Mouse (Mus musculus): ENCODE results near the gene Calcoco1. TPM values are rescaled to one million over a fixed set of nuclear protein-coding genes. Genes with fewer than 3 reads are reported as not detected.

The Calcoco1 gene
- polyA plus RNA-seq, 1 experiment from 2014 or later: 27.0 TPM

DNA sequence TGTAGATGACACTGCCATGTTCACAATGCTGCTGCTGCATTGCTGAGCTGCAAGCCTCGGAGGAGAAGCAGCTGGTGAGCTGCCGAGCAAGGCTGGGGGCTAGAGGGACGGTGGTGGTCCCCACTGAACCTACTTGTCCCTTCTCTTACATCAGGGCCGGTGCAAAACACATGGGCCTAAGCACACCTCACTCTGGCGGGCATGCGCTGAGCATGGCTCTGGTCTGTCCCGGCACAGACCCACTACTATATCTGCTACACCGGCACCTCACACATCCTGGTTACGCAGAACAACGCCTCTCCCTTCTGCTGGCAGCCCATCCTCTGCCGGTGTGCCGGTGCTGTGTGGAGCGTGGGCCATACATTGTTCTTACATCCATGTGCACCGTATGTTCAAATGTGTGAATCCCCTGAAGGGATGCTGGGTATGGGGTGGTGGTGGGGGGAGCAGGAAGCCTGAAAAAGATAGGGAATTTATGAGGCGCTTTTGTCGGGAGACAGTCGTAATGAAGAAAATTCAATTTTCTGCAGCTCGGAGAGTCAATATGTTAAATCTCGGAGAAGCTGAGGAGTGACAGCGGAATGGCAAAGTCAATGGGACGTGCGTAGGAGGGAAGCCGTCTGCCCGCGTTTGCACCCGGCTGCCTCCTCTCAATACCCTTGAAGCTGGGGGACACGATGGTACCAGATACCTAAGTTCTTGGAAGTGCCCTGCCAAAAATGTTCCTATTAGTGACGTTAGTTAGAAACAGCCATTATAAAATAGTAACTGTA is 12.0 kb upstream of the Calcoco1 start:
- peaks cover 12% of the 10 kb centered on the region; the same call in 1 of the 2 replicates for H3K27me3 ChIP-seq (replicated peaks; ENCODE audit: control insufficient read depth, insufficient read depth, low read length)
- no peak for ATAC-seq
- H3K4me2 ChIP-seq (ENCODE audit: low read depth, low read length): no peak overlapping the region
- 81% methylated on average over 28 of the region's 28 CpGs for WGBS
- no peak overlapping the region for H3K4me3 ChIP-seq (ENCODE audit: low read length)
- H3K36me3 ChIP-seq (ENCODE audit: control insufficient read depth, insufficient read depth, low read length): no peaks in the 10 kb centered on the region
- H3K9ac ChIP-seq (ENCODE audit: low read depth, low read length): no peak overlapping the region
- H3K4me1 ChIP-seq (ENCODE audit: control insufficient read depth, insufficient read depth, low read length): peaks cover 3% of the 10 kb centered on the region; the same call in 1 of the 2 replicates
- H3K9me3 ChIP-seq (ENCODE audit: control insufficient read depth, low read length): no peaks in the 10 kb centered on the region
- no peak overlapping the region for H3K27ac ChIP-seq (ENCODE audit: low read length)

DNA sequence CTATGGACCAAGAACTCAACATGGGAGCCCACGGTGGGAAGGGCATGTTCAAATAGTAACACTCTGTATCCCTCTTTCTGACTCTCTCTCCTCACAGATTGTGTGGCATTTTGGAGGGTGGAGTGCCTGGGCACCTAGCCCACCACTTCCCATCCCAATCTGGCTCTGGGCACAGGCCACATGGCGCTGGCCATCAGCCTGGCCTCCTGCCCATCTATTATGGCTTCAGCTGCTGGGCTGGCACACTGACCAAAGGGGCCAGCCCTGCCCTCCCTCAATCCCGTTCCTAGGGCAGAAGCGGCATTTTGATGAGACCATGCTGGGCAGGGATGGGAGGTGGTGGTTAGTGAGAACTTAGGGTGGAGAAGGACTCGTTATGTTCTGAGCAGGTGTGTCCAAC is 11.3 kb upstream of the Calcoco1 start:
- Histone ChIP-seq H3K9me3 (ENCODE audit: control insufficient read depth, low read length) (no peaks in the 10 kb centered on the region), H3K4me3 (ENCODE audit: low read length) (no peak overlapping the region), H3K27ac (ENCODE audit: low read length) (no peak overlapping the region), H3K36me3 (ENCODE audit: control insufficient read depth, insufficient read depth, low read length) (no peaks in the 10 kb centered on the region), H3K27me3 (replicated peaks; ENCODE audit: control insufficient read depth, insufficient read depth, low read length) (peaks cover 12% of the 10 kb centered on the region; the same call in 1 of the 2 replicates), H3K4me1 (ENCODE audit: control insufficient read depth, insufficient read depth, low read length) (peaks cover 3% of the 10 kb centered on the region; the same call in 1 of the 2 replicates), H3K9ac (ENCODE audit: low read depth, low read length) (no peak overlapping the region), H3K4me2 (ENCODE audit: low read depth, low read length) (no peak overlapping the region)
- ATAC-seq: no peak
- WGBS: 78% methylated on average over 5 of the region's 5 CpGs

DNA sequence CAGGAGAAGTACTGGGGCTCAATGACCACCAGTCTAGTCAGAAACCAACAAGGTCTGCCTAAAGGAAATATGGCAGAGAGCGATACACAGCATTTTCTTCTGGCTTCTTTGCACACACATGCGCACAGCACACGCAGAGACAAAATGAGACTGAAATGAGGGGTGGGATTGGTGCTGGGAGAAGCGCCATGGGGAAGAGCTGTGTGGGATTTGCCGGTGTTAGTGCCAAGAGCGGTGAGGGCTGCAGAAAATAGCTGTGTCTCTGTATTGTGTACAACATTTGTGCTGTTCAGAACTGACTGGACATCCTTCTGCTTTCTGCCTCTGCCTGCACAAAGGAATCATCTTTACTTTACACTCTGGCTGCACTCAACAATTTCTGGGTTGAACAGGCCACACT is 10.4 kb upstream of the Calcoco1 start:
- no peak for ATAC-seq
- WGBS: 88% methylated on average over 6 of the region's 6 CpGs
- no peak overlapping the region for H3K4me2 ChIP-seq (ENCODE audit: low read depth, low read length)
- no peaks in the 10 kb centered on the region for H3K9me3 ChIP-seq (ENCODE audit: control insufficient read depth, low read length)
- peaks cover 12% of the 10 kb centered on the region; the same call in 1 of the 2 replicates for H3K27me3 ChIP-seq (replicated peaks; ENCODE audit: control insufficient read depth, insufficient read depth, low read length)
- H3K27ac ChIP-seq (ENCODE audit: low read length): no peak overlapping the region
- no peak overlapping the region for H3K9ac ChIP-seq (ENCODE audit: low read depth, low read length)
- H3K4me1 ChIP-seq (ENCODE audit: control insufficient read depth, insufficient read depth, low read length): peaks cover 3% of the 10 kb centered on the region; the same call in 1 of the 2 replicates
- no peaks in the 10 kb centered on the region for H3K36me3 ChIP-seq (ENCODE audit: control insufficient read depth, insufficient read depth, low read length)
- no peak overlapping the region for H3K4me3 ChIP-seq (ENCODE audit: low read length)

DNA sequence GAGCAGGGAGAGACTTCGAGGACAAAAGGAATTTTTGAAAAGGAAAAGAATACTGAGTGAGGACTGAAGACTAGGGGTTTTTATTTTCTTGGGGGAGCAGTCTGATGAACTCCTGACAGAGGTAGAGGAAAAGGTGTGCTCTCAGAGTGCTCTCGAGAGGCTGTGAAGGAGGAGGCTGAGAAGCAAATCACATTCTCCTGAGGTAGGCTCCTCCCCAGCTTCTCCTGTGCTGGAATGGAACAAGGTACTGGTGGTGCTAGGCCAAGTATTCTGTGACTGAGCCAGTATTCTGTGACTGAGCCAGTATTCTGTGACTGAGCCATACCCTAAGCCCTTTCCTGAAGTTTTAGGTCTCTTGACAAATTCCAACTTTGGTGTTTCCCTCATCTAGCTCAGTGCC is 6.0 kb upstream of the Calcoco1 start:
- Histone ChIP-seq H3K9me3 (ENCODE audit: control insufficient read depth, low read length) (no peaks in the 10 kb centered on the region), H3K27ac (ENCODE audit: low read length) (no peak overlapping the region), H3K27me3 (replicated peaks; ENCODE audit: control insufficient read depth, insufficient read depth, low read length) (0 out of 2 replicates have a peak, but pooled peaks cover 4% of the 10 kb centered on the region), H3K9ac (ENCODE audit: low read depth, low read length) (no peak overlapping the region), H3K4me3 (ENCODE audit: low read length) (no peak overlapping the region), H3K4me2 (ENCODE audit: low read depth, low read length) (no peak overlapping the region), H3K36me3 (ENCODE audit: control insufficient read depth, insufficient read depth, low read length) (no peaks in the 10 kb centered on the region), H3K4me1 (ENCODE audit: control insufficient read depth, insufficient read depth, low read length) (no peaks in the 10 kb centered on the region)
- no peak for ATAC-seq
- 58% methylated on average over 2 of the region's 2 CpGs for WGBS

DNA sequence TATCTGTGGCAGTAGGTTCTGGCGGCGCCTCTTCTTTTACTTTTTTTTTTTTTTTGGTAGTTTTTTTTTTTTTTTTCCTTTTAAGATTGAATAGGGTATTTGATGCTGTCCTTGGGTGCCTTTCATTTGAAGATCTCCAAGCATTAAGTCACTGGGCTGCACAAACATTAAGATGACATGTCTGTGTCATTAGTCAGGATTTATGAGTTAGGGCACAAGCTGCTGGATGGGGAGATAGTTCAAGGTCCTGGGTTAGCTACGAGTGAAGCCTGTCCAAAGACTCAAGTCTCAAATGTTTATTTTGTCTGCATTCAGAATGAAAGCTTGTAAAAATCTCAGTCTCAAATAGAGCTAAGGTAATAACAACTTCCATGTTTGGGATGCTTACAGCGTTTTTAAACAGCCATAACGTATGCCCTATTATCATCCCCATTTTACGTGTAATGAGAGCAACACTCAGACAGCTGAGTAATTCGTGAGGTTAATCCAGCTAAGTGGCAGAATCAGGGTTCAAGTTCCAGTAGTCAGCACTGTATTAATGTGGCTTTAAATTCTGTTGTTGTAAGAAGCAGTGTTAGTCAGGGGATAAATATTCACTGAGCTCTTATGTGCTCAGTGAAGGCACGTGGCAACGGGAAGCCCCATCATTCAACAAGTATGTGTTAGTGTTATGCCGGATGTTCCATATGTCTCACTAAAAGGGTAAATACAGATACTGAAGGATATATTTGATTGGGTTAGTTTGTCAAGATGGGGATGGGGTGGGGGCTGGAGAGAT is 1.6 kb upstream of the Calcoco1 start:
- Histone ChIP-seq H3K4me1 (ENCODE audit: control insufficient read depth, insufficient read depth, low read length) (no peaks in the 10 kb centered on the region), H3K36me3 (ENCODE audit: control insufficient read depth, insufficient read depth, low read length) (no peaks in the 10 kb centered on the region), H3K9ac (ENCODE audit: low read depth, low read length) (no peak overlapping the region), H3K4me2 (ENCODE audit: low read depth, low read length) (no peak overlapping the region), H3K27ac (ENCODE audit: low read length) (no peak overlapping the region), H3K27me3 (replicated peaks; ENCODE audit: control insufficient read depth, insufficient read depth, low read length) (no peaks in the 10 kb centered on the region), H3K4me3 (ENCODE audit: low read length) (no peak overlapping the region), H3K9me3 (ENCODE audit: control insufficient read depth, low read length) (no peaks in the 10 kb centered on the region)
- 63% methylated on average over 10 of the region's 10 CpGs for WGBS
- ATAC-seq: no peak

DNA sequence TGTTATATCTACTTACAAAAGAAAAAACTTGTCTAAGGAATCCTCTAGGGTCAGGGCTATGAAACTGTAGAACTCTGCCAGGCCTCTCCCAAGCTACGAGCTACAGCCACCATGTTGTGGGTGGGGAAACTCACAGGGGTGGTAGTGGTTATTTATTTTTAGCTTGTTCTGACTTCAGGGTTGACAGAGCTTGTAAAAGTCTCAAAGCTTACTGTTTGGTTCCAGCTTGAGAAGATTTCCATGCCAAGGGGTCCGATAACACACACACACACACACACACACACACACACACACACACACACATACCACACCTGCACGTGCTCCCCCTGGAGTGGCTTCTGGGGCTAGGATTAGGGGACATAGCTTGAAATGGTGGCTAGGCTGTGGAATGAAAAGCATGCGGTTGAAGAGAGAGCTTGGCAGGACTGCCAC is 538 bp upstream of the Calcoco1 start:
- Histone ChIP-seq H3K36me3 (ENCODE audit: control insufficient read depth, insufficient read depth, low read length) (no peaks in the 10 kb centered on the region), H3K4me1 (ENCODE audit: control insufficient read depth, insufficient read depth, low read length) (no peaks in the 10 kb centered on the region), H3K9ac (ENCODE audit: low read depth, low read length) (no peak overlapping the region), H3K4me2 (ENCODE audit: low read depth, low read length) (peak overlapping the region; percentile 43), H3K27me3 (replicated peaks; ENCODE audit: control insufficient read depth, insufficient read depth, low read length) (no peaks in the 10 kb centered on the region), H3K27ac (ENCODE audit: low read length) (peak overlapping the region; percentile 1; the same call in 1 of the 2 replicates), H3K9me3 (ENCODE audit: control insufficient read depth, low read length) (no peaks in the 10 kb centered on the region), H3K4me3 (ENCODE audit: low read length) (peak overlapping the region; percentile 18)
- peak; percentile 63 for ATAC-seq
- 39% methylated on average over 4 of the region's 4 CpGs for WGBS

DNA sequence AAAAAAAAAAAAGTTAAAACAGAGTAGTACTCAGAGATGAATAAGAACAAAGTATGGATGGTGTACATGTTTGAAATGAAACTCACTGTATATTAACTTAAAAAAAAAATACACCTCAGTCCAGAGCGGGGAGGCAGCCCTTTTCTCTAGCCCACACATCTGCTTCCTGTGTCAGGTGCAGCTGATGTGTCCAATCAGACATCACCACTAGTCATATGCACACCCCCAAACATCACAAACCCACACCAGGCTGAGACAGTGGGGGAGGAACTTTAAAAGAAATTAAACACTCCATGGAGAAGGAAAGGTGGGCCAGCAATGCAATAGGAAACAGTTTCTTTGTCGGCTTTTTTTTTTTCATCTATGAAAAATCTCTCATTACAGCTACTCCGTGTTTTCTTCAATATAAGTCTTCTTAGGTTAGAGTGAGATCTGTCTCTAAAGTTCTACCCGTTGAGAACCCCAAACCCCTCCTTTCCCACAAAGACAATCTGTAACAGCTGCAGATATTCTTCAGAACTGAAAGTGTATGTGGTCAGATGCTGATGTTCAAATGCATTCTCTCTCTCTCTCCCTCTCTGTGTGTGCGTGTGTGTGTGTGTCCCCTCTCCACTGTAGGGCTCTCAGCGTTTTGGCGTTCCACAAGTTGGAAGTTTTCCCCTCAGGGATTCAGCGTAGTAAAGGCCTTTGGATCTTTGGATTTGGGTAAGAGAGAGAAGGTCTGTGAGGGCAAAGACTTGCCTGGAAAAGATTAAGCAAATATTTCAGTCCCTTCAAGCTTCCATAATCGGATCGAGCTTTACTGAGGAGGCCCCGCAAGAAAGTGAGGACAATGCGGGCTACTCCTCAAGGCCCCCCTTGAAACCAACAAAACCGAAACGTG is 721 bp downstream of the Calcoco1 start:
- WGBS: 16% methylated on average over 14 of the region's 14 CpGs
- ATAC-seq: no peak
- H3K4me1 ChIP-seq (ENCODE audit: control insufficient read depth, insufficient read depth, low read length): no peaks in the 10 kb centered on the region
- H3K4me2 ChIP-seq (ENCODE audit: low read depth, low read length): peak overlapping the region; percentile 62
- peak overlapping the region; percentile 71 for H3K9ac ChIP-seq (ENCODE audit: low read depth, low read length)
- H3K27me3 ChIP-seq (replicated peaks; ENCODE audit: control insufficient read depth, insufficient read depth, low read length): no peaks in the 10 kb centered on the region
- H3K9me3 ChIP-seq (ENCODE audit: control insufficient read depth, low read length): no peaks in the 10 kb centered on the region
- H3K4me3 ChIP-seq (ENCODE audit: low read length): peak overlapping the region; percentile 68
- H3K36me3 ChIP-seq (ENCODE audit: control insufficient read depth, insufficient read depth, low read length): no peaks in the 10 kb centered on the region
- H3K27ac ChIP-seq (ENCODE audit: low read length): no peak overlapping the region

DNA sequence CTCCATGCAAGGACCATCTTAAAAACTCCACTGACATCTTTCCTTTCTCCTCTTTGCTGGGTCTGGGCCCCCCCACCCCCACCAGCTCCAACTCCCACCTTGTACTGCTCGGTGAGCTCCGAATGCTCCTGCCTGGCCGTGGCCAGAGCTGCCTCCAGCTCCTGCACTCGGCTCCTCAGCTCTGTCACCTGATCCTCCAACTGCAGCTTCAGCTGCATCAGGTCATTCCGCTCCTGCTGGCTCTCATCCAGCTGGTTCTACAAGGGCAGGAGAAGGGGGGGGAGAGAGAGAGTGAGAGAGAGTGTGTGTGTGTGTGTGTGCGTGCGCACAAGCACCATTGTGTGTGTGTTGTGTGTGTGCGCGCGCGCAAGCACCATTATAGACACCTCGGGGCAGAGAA is 5.8 kb downstream of the Calcoco1 start:
- H3K36me3 ChIP-seq (ENCODE audit: control insufficient read depth, insufficient read depth, low read length): peaks cover 5% of the 10 kb centered on the region; the same call in 1 of the 2 replicates
- H3K9me3 ChIP-seq (ENCODE audit: control insufficient read depth, low read length): no peaks in the 10 kb centered on the region
- 0 out of 2 replicates have a peak, but pooled peaks have one; percentile 16 for ATAC-seq
- no peak overlapping the region for H3K9ac ChIP-seq (ENCODE audit: low read depth, low read length)
- 63% methylated on average over 12 of the region's 12 CpGs for WGBS
- H3K27ac ChIP-seq (ENCODE audit: low read length): no peak overlapping the region
- no peaks in the 10 kb centered on the region for H3K4me1 ChIP-seq (ENCODE audit: control insufficient read depth, insufficient read depth, low read length)
- no peak overlapping the region for H3K4me3 ChIP-seq (ENCODE audit: low read length)
- no peak overlapping the region for H3K4me2 ChIP-seq (ENCODE audit: low read depth, low read length)
- no peaks in the 10 kb centered on the region for H3K27me3 ChIP-seq (replicated peaks; ENCODE audit: control insufficient read depth, insufficient read depth, low read length)

Data from intestine, embryonic 16.5 days (tissue).